ENCODE assay signal across 10 mouse cellular contexts in the genomic region with DNA sequence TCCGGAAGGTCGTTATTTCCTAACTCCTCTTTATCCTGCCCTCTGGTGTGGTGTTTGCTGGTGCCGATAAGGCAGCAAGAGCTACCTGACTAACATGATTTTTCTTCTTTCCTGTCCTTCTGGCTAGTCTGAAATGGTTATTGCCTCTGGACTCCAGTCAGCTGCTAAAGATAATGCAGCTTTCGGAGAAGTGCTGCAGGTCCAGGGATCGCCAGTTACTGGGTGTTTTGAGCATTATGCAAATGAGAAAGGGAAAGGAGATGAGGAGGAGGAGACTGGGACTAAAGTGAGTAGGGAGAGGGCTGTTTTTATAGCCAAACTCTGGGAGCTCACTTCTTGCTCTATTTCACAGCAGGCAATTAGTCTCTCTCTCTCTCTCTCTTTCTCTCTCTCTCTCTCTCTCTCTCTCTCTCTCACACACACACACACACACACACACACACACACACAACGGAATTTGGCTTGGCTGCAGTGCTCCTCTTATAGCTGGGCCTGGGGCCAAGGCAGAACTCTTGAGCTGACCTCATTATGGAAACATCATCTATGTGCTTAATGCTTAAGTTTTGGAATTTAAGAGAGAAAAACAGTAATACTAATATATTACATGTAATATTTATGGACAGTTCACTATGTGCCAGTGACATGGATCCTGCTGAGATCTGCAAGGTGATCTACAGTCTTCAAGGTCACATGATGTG.
DNase-seq lines count a peak whose midpoint lies in the region; ATAC-seq and TF ChIP-seq lines count a peak whose summit lies in the region.
"Had no signal": no experiment of that assay in that cellular context is flagged by ENCODE, and none has a peak within 500 bp of the region (broad histone marks: within the 10 kb centered on the region; RNA-seq: fewer than 3 reads in every experiment).

No protein-coding gene starts in this region.

- H3K4me3 ChIP-seq in gastrocnemius, adult 2 months, result 0 out of 2 replicates have a peak overlapping the region, but pooled peaks have one; percentile 2
- H3K4me3 ChIP-seq in layer of hippocampus, adult 2 months, result no peak overlapping the region
- no peak overlapping the region for H3K4me3 ChIP-seq in intestine, postnatal 0 days (ENCODE audit: low read depth, low read length)
- H3K4me3 ChIP-seq in midbrain, embryonic 14.5 days (replicated peaks; ENCODE audit: low read depth, low read length), result no peak overlapping the region

- no peak for ATAC-seq in intestine, postnatal 0 days
- no peak for ATAC-seq in midbrain, embryonic 14.5 days (ENCODE audit: low FRiP score, low TSS enrichment)

- H3K27me3 ChIP-seq in intestine, postnatal 0 days (replicated peaks; ENCODE audit: control insufficient read depth, insufficient read depth, low read length), result no peaks in the 10 kb centered on the region
- no peaks in the 10 kb centered on the region for H3K27me3 ChIP-seq in midbrain, embryonic 14.5 days (ENCODE audit: control insufficient read depth, insufficient read depth, low read length)

- H3K36me3 ChIP-seq in intestine, postnatal 0 days (ENCODE audit: control insufficient read depth, insufficient read depth), result no peaks in the 10 kb centered on the region
- H3K36me3 ChIP-seq in midbrain, embryonic 14.5 days (ENCODE audit: control insufficient read depth, insufficient read depth, low read length), result no peaks in the 10 kb centered on the region

- H3K9ac ChIP-seq in intestine, postnatal 0 days (ENCODE audit: low read depth, low read length), result no peak overlapping the region
- no peak overlapping the region for H3K9ac ChIP-seq in midbrain, embryonic 14.5 days (replicated peaks; ENCODE audit: low read length)

- H3K9me3 ChIP-seq in intestine, postnatal 0 days (ENCODE audit: control insufficient read depth), result no peaks in the 10 kb centered on the region
- no peaks in the 10 kb centered on the region for H3K9me3 ChIP-seq in midbrain, embryonic 14.5 days (ENCODE audit: control insufficient read depth, low read length)

- WGBS in intestine, postnatal 0 days, result 10% methylated on average over 6 of the region's 6 CpGs
- WGBS in midbrain, embryonic 14.5 days, result 33% methylated on average over 6 of the region's 6 CpGs

- TF ChIP-seq CTCF in gastrocnemius, adult 2 months (IDR thresholded peaks at IDR 0.05), result no peak
- TF ChIP-seq CTCF in layer of hippocampus, adult 2 months (conservative IDR thresholded peaks at IDR 0.05), result no peak
- no peak for TF ChIP-seq CTCF in intestine, postnatal 0 days (IDR thresholded peaks at IDR 0.05; ENCODE audit: low read depth)

- intact Hi-C loops in gastrocnemius, adult 2 months (cut with DNase I), result no loop called here
- intact Hi-C loops in gastrocnemius, postnatal 36 days (cut with DNase I), result no loop called here

- DNase-seq in gastrocnemius, adult 2 months, result no peak
- no peak for DNase-seq in gastrocnemius, postnatal 36 days
- no peak for DNase-seq in layer of hippocampus, adult 2 months (ENCODE audit: low spot score in 2 of 2)
- DNase-seq in layer of hippocampus, adult 18-20 months (ENCODE audit: low spot score in 2 of 2), result no peak
- peak; percentile 47 for DNase-seq in midbrain, embryonic 14.5 days
- no peak for DNase-seq in adrenal gland, postnatal 4 days (ENCODE audit: low spot score in 2 of 2)
- no peak for DNase-seq in ovary, postnatal 14 days (ENCODE audit: low spot score)
- DNase-seq: adrenal gland, postnatal 10 days; gastrocnemius, postnatal 10 days had no signal

- H3K27ac ChIP-seq in gastrocnemius, adult 2 months, result peak overlapping the region; percentile 5; the same call in 1 of the 2 replicates
- peak overlapping the region; percentile 36; the same call in 1 of the 2 replicates for H3K27ac ChIP-seq in layer of hippocampus, adult 2 months
- H3K27ac ChIP-seq in intestine, postnatal 0 days (ENCODE audit: low read depth, low read length), result no peak overlapping the region
- H3K27ac ChIP-seq in midbrain, embryonic 14.5 days (replicated peaks; ENCODE audit: low read depth, low read length), result no peak overlapping the region

- peaks cover 7% of the 10 kb centered on the region; the same call in 1 of the 2 replicates for H3K4me1 ChIP-seq in intestine, postnatal 0 days (replicated peaks; ENCODE audit: control insufficient read depth, insufficient read depth, low read length)
- H3K4me1 ChIP-seq in midbrain, embryonic 14.5 days (ENCODE audit: control insufficient read depth, insufficient read depth, low read length), result no peaks in the 10 kb centered on the region

- H3K4me2 ChIP-seq in intestine, postnatal 0 days (replicated peaks; ENCODE audit: low read depth), result peak overlapping the region; percentile 38
- H3K4me2 ChIP-seq in midbrain, embryonic 14.5 days (ENCODE audit: low read length), result no peak overlapping the region

Comparison
In these comparisons a context has a peak if more than half of its experiments do, and no peak if none do; other contexts are left out.
1. H3K27ac ChIP-seq: peak in gastrocnemius, adult 2 months (single experiment) and layer of hippocampus, adult 2 months (single experiment); none in intestine, postnatal 0 days (single experiment) and midbrain, embryonic 14.5 days (single experiment).